Mouse (Mus musculus): ENCODE data around the gene Dnah17. TPM values are rescaled to one million over a fixed set of nuclear protein-coding genes. Genes with fewer than 3 reads are reported as not detected.

The Dnah17 gene
- total and polyA plus RNA-seq, 2 experiments = under 0.01 TPM

- no peak for DNase-seq (ENCODE audit: extremely low read depth, low read depth, low spot score)
- Histone ChIP-seq H3K79me2 (ENCODE audit: control insufficient read depth, insufficient read depth, low read length) (no peaks in the 10 kb centered on the region), H3K36me3 (ENCODE audit: control insufficient read depth, insufficient read depth, low read length) (no peaks in the 10 kb centered on the region), H3K4me3 (ENCODE audit: insufficient read depth, low read depth, low read length) (no peak overlapping the region), H3K9ac (ENCODE audit: low read depth, low read length) (no peak overlapping the region), H3K27ac (replicated peaks; ENCODE audit: insufficient read depth, low read depth, low read length) (no peak overlapping the region), H3K4me1 (ENCODE audit: control insufficient read depth, insufficient read depth, low read length) (no peaks in the 10 kb centered on the region), H3K27me3 (ENCODE audit: control insufficient read depth, insufficient read depth, low read length) (no peaks in the 10 kb centered on the region)
- 81% methylated on average over 14 of the region's 14 CpGs for WGBS
- TF ChIP-seq CTCF (IDR thresholded peaks at IDR 0.05; ENCODE audit: low read depth, low read length) = no peak
- no peak for TF ChIP-seq POLR2A (IDR thresholded peaks at IDR 0.05; ENCODE audit: extremely low read depth, insufficient read depth, low read length)
Observed at GRCm38 (mm10) chr11:118113516-118114205, 16.8 kb downstream of the Dnah17 start.

DNA sequence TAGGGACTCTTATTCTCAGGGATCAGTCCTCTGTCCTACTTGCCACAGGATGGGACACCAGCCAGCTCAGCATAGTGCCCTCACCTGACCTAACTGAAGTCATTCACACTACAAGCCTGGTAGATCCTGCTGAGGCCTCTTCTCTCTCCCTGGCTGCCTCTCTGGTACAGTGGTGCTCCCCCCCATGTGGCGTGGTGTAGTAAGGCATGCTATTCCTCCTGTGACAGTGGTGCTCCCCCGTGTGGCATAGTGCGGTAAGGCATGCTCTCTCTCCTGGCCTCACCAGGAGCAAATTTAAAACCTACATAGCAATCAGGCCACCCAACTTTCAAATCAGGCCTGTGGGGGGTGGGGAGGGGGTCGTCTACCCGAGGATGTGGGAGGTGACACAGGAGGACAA, 26.4 kb downstream of the Dnah17 start:
- peak; percentile 55 for DNase-seq (ENCODE audit: extremely low read depth, low read depth, low spot score)
- WGBS = under 1% methylated on average over 5 of the region's 5 CpGs
- TF ChIP-seq CTCF (IDR thresholded peaks at IDR 0.05; ENCODE audit: low read depth, low read length) (peak; percentile 100), POLR2A (IDR thresholded peaks at IDR 0.05; ENCODE audit: extremely low read depth, insufficient read depth, low read length) (no peak)

DNA sequence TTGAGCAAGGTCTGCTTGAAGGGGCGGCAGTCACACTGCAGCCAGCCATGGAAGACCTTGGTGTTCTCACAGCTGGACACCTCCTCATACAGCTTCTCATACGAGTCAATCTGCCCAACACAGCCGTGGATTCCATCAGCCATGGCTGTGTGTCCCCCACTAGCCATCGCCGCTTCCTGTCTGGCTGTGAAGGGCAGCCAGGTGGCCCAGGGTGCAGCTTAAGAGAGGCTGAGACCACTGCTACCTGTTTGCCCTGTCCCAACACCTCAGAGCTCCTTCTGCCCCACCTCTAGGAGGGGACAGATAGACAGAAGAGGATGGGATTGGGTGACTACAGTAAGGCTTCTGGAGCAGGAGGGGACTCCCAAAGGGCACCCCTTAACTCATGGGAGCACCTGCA, 27.1 kb downstream of the Dnah17 start:
- no peak for DNase-seq (ENCODE audit: extremely low read depth, low read depth, low spot score)

More for the DNA sequence above, 26.4 kb downstream of the Dnah17 start:
- no peak overlapping the region for H3K27ac ChIP-seq (replicated peaks; ENCODE audit: insufficient read depth, low read depth, low read length)
- no peak overlapping the region for H3K9ac ChIP-seq (ENCODE audit: low read depth, low read length)
- no peaks in the 10 kb centered on the region for H3K27me3 ChIP-seq (ENCODE audit: control insufficient read depth, insufficient read depth, low read length)
- H3K4me1 ChIP-seq (ENCODE audit: control insufficient read depth, insufficient read depth, low read length) = no peaks in the 10 kb centered on the region
- no peaks in the 10 kb centered on the region for H3K79me2 ChIP-seq (ENCODE audit: control insufficient read depth, insufficient read depth, low read length)
- no peak overlapping the region; the same call in 1 of the 2 replicates for H3K4me3 ChIP-seq (ENCODE audit: insufficient read depth, low read depth, low read length)
- H3K36me3 ChIP-seq (ENCODE audit: control insufficient read depth, insufficient read depth, low read length) = no peaks in the 10 kb centered on the region

DNA sequence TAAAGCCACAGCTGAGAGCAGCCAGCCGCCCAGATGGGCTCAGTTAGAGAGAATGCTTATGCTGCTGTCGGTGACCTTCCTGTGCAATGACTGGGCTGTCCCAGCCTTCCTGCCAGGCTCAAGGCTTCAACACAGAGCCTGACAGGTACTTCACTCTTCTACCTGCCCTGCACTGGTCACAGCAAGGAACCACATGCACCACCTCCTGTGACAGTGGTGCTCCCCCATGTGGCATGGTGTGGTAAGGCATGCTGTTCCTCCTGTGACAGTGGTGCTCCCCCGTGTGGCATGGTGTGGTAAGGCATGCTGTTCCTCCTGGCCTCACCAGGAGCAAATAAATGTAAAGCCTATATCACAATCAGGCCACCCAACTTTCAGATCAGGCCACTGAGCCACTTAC, 27.6 kb downstream of the Dnah17 start:
- no peak overlapping the region for H3K27ac ChIP-seq (replicated peaks; ENCODE audit: insufficient read depth, low read depth, low read length)
- H3K4me1 ChIP-seq (ENCODE audit: control insufficient read depth, insufficient read depth, low read length) = no peaks in the 10 kb centered on the region
- H3K27me3 ChIP-seq (ENCODE audit: control insufficient read depth, insufficient read depth, low read length) = no peaks in the 10 kb centered on the region
- no peak overlapping the region for H3K9ac ChIP-seq (ENCODE audit: low read depth, low read length)
- no peak for TF ChIP-seq POLR2A (IDR thresholded peaks at IDR 0.05; ENCODE audit: extremely low read depth, insufficient read depth, low read length)
- TF ChIP-seq CTCF (IDR thresholded peaks at IDR 0.05; ENCODE audit: low read depth, low read length) = peak; percentile 100
- H3K79me2 ChIP-seq (ENCODE audit: control insufficient read depth, insufficient read depth, low read length) = no peaks in the 10 kb centered on the region
- H3K36me3 ChIP-seq (ENCODE audit: control insufficient read depth, insufficient read depth, low read length) = no peaks in the 10 kb centered on the region
- WGBS = 51% methylated on average over 3 of the region's 3 CpGs
- DNase-seq (ENCODE audit: extremely low read depth, low read depth, low spot score) = peak; percentile 60
- H3K4me3 ChIP-seq (ENCODE audit: insufficient read depth, low read depth, low read length) = no peak overlapping the region; the same call in 1 of the 2 replicates

More for the DNA sequence above, 27.1 kb downstream of the Dnah17 start:
- no peaks in the 10 kb centered on the region for H3K4me1 ChIP-seq (ENCODE audit: control insufficient read depth, insufficient read depth, low read length)
- 85% methylated on average over 5 of the region's 5 CpGs for WGBS
- TF ChIP-seq POLR2A (IDR thresholded peaks at IDR 0.05; ENCODE audit: extremely low read depth, insufficient read depth, low read length) (no peak), CTCF (IDR thresholded peaks at IDR 0.05; ENCODE audit: low read depth, low read length) (no peak)
- no peak overlapping the region for H3K4me3 ChIP-seq (ENCODE audit: insufficient read depth, low read depth, low read length)
- no peaks in the 10 kb centered on the region for H3K27me3 ChIP-seq (ENCODE audit: control insufficient read depth, insufficient read depth, low read length)
- no peak overlapping the region for H3K9ac ChIP-seq (ENCODE audit: low read depth, low read length)
- no peaks in the 10 kb centered on the region for H3K36me3 ChIP-seq (ENCODE audit: control insufficient read depth, insufficient read depth, low read length)
- no peaks in the 10 kb centered on the region for H3K79me2 ChIP-seq (ENCODE audit: control insufficient read depth, insufficient read depth, low read length)
- H3K27ac ChIP-seq (replicated peaks; ENCODE audit: insufficient read depth, low read depth, low read length) = no peak overlapping the region

DNA sequence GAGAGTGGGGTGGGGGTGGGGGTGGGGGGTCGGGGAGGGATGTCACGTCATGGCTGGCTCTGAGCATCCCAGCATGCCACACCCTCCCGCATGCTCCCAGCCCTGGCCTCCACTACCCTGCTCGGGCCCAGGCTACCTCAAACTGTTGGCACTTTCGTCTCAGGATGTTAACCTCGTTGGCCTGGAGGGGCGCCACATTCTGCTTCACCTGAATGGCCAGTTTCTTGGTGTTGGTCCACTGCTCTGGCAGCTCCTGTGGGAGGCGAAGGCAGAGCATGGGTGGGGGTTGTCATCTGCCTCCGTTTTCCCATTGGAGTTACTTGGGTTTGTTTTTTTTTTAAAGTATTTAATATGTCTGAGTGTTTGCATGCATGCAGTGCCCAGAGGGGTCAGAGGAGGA, 29.3 kb downstream of the Dnah17 start:
- H3K4me3 ChIP-seq (ENCODE audit: insufficient read depth, low read depth, low read length) = no peak overlapping the region
- DNase-seq (ENCODE audit: extremely low read depth, low read depth, low spot score) = no peak
- no peak overlapping the region for H3K27ac ChIP-seq (replicated peaks; ENCODE audit: insufficient read depth, low read depth, low read length)
- H3K4me1 ChIP-seq (ENCODE audit: control insufficient read depth, insufficient read depth, low read length) = no peaks in the 10 kb centered on the region
- 67% methylated on average over 9 of the region's 9 CpGs for WGBS
- no peaks in the 10 kb centered on the region for H3K36me3 ChIP-seq (ENCODE audit: control insufficient read depth, insufficient read depth, low read length)
- no peaks in the 10 kb centered on the region for H3K27me3 ChIP-seq (ENCODE audit: control insufficient read depth, insufficient read depth, low read length)
- H3K79me2 ChIP-seq (ENCODE audit: control insufficient read depth, insufficient read depth, low read length) = no peaks in the 10 kb centered on the region
- no peak for TF ChIP-seq POLR2A (IDR thresholded peaks at IDR 0.05; ENCODE audit: extremely low read depth, insufficient read depth, low read length)
- TF ChIP-seq CTCF (IDR thresholded peaks at IDR 0.05; ENCODE audit: low read depth, low read length) = no peak
- H3K9ac ChIP-seq (ENCODE audit: low read depth, low read length) = no peak overlapping the region

DNA sequence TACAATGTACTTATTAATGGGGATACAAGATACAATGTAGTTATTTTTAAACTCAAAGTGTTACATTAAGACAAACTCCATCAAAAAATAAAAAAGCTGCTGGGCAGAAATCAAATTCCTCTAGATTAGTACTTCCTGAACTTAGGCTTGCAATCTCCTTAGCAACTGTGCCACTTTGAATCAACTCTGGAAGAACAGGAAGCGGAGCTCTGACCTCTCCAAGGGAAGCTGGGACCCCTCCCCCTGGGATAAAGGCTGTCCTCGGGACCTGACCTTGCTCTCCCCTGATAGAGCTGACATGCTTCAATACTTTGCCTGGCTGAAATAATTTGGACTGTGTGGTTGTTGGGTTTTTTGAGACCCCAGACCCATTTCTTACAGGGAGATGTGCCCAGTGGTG, 33.7 kb downstream of the Dnah17 start:
- H3K4me1 ChIP-seq (ENCODE audit: control insufficient read depth, insufficient read depth, low read length) = no peaks in the 10 kb centered on the region
- no peaks in the 10 kb centered on the region for H3K27me3 ChIP-seq (ENCODE audit: control insufficient read depth, insufficient read depth, low read length)
- WGBS = 54% methylated on average over 2 of the region's 2 CpGs

More for the DNA sequence above, 33.7 kb downstream of the Dnah17 start:
- Histone ChIP-seq H3K27ac (replicated peaks; ENCODE audit: insufficient read depth, low read depth, low read length) (no peak overlapping the region), H3K36me3 (ENCODE audit: control insufficient read depth, insufficient read depth, low read length) (no peaks in the 10 kb centered on the region), H3K9ac (ENCODE audit: low read depth, low read length) (no peak overlapping the region), H3K4me3 (ENCODE audit: insufficient read depth, low read depth, low read length) (no peak overlapping the region), H3K79me2 (ENCODE audit: control insufficient read depth, insufficient read depth, low read length) (no peaks in the 10 kb centered on the region)
- peak; percentile 3 for DNase-seq (ENCODE audit: extremely low read depth, low read depth, low spot score)
- TF ChIP-seq POLR2A (IDR thresholded peaks at IDR 0.05; ENCODE audit: extremely low read depth, insufficient read depth, low read length) (no peak), CTCF (IDR thresholded peaks at IDR 0.05; ENCODE audit: low read depth, low read length) (no peak)
